Mouse (Mus musculus): ENCODE data around the gene Col18a1. TPM values are rescaled to one million over a fixed set of nuclear protein-coding genes. Genes with fewer than 3 reads are reported as not detected.

Col18a1 gene
- polyA plus RNA-seq (2015; fragmentation: Nextera tagmentation; extraction: Ambion mirVana), result 22.1 and 22.9 TPM in 2 replicates

GRCm38 (mm10) chr10:77165963-77166717 is at the start of gene Col18a1:
Gene Col18a1 (minus strand): TSS chr10:77166548.
- no peak for DNase-seq (ENCODE audit: low spot score)

- no peak for DNase-seq (ENCODE audit: low spot score)
Measured at GRCm38 (mm10) chr10:77215641-77216040, 49.3 kb upstream of the Col18a1 start.

- DNase-seq (ENCODE audit: low spot score), result no peak
Measured at GRCm38 (mm10) chr10:77214586-77214985, 48.2 kb upstream of the Col18a1 start.

GRCm38 (mm10) chr10:77213483-77213882 is 47.1 kb upstream of the Col18a1 start:
- no peak for DNase-seq (ENCODE audit: low spot score)

GRCm38 (mm10) chr10:77212354-77213120 is 46.2 kb upstream of the Col18a1 start:
- DNase-seq (ENCODE audit: low spot score), result no peak

GRCm38 (mm10) chr10:77211116-77211570 is 44.8 kb upstream of the Col18a1 start:
- DNase-seq (ENCODE audit: low spot score), result no peak

GRCm38 (mm10) chr10:77210666-77211065 is 44.3 kb upstream of the Col18a1 start:
- DNase-seq (ENCODE audit: low spot score), result no peak

GRCm38 (mm10) chr10:77209261-77209660 is 42.9 kb upstream of the Col18a1 start:
- DNase-seq (ENCODE audit: low spot score), result no peak

- no peak for DNase-seq (ENCODE audit: low spot score)
Measured at GRCm38 (mm10) chr10:77206565-77207079, 40.3 kb upstream of the Col18a1 start.

GRCm38 (mm10) chr10:77206134-77206533 is 39.8 kb upstream of the Col18a1 start:
- no peak for DNase-seq (ENCODE audit: low spot score)

- DNase-seq (ENCODE audit: low spot score), result no peak
Measured at GRCm38 (mm10) chr10:77203960-77204359, 37.6 kb upstream of the Col18a1 start.

- DNase-seq (ENCODE audit: low spot score), result no peak
Measured at GRCm38 (mm10) chr10:77201919-77202318, 35.6 kb upstream of the Col18a1 start.

- DNase-seq (ENCODE audit: low spot score), result no peak
Measured at GRCm38 (mm10) chr10:77200295-77200694, 33.9 kb upstream of the Col18a1 start.

GRCm38 (mm10) chr10:77199229-77199628 is 32.9 kb upstream of the Col18a1 start:
- no peak for DNase-seq (ENCODE audit: low spot score)

- no peak for DNase-seq (ENCODE audit: low spot score)
Measured at GRCm38 (mm10) chr10:77197469-77198209, 31.3 kb upstream of the Col18a1 start.

- DNase-seq (ENCODE audit: low spot score), result no peak
Measured at GRCm38 (mm10) chr10:77196676-77197075, 30.3 kb upstream of the Col18a1 start.

- no peak for DNase-seq (ENCODE audit: low spot score)
Measured at GRCm38 (mm10) chr10:77196115-77196514, 29.8 kb upstream of the Col18a1 start.

- no peak for DNase-seq (ENCODE audit: low spot score)
Measured at GRCm38 (mm10) chr10:77193495-77193894, 27.1 kb upstream of the Col18a1 start.

GRCm38 (mm10) chr10:77192745-77193144 is 26.4 kb upstream of the Col18a1 start:
- DNase-seq (ENCODE audit: low spot score), result no peak

GRCm38 (mm10) chr10:77190967-77191915 is 24.9 kb upstream of the Col18a1 start:
- no peak for DNase-seq (ENCODE audit: low spot score)

Data from thymus, postnatal 0 days (tissue).